Mouse (Mus musculus) small intestine, adult 2 months (tissue): ENCODE results near the gene Hoxb4.

ENCODE experiments used
- CTCF ChIP-seq: fragments of 200-500 bp; IDR thresholded peaks from 2 replicates; pipeline ENCODE4 v1.5.1; 2012; ENCODE audit warnings: low read depth, mild to moderate bottlenecking, control low read depth, inconsistent platforms, low read length, moderate library complexity, mixed read lengths; ENCODE audit not compliant: insufficient replicate concordance, insufficient read length; ENCODE audit errors: extremely low read depth
- POLR2A ChIP-seq: fragments of 200-500 bp; IDR thresholded peaks from 2 replicates; pipeline ENCODE4 v1.6.1; 2012; ENCODE audit warnings: low read depth, mild to moderate bottlenecking, control low read depth, inconsistent platforms, low read length, moderate library complexity

GRCm38 (mm10) chr11:96317608-96318367 lies at the start of gene Hoxb4:
- TF ChIP-seq POLR2A (no peak), CTCF (no peak)
